Mouse (Mus musculus) neural tube, embryonic 12.5 days (tissue): ENCODE results near the gene Slc6a20b. TPM values are rescaled to one million over a fixed set of nuclear protein-coding genes. Genes with fewer than 3 reads are reported as not detected.
"Not testable (repeated sequence)": the region's sequence is repeated elsewhere in the genome, so short reads cannot be mapped to it uniquely, and the experiment has no call there.

Source experiments
- ATAC-seq: fragments of 200-750 bp; cut with Nextera tagmentation; 2 replicates; pipeline ENCODE4 v1.8.0; 2017; ENCODE audit warnings: low read depth, mild to moderate bottlenecking, moderate TSS enrichment, moderate library complexity; ENCODE audit not compliant: low FRiP score
- H3K27ac ChIP-seq: fragments of 300-500 bp; sonication (generic); 2 replicates; pipeline ENCODE4 v1.5.1; 2016
- H3K27me3 ChIP-seq: fragments of 300-500 bp; sonication (generic); replicated peaks from 2 replicates; pipeline ENCODE4 v1.6.1; 2016; ENCODE audit warnings: mild to moderate bottlenecking
- H3K36me3 ChIP-seq: fragments of 300-500 bp; sonication (generic); 2 replicates; pipeline ENCODE4 v1.6.1; 2016; ENCODE audit warnings: mild to moderate bottlenecking
- H3K4me1 ChIP-seq: fragments of 300-500 bp; sonication (generic); 2 replicates; pipeline ENCODE4 v1.6.1; 2016
- H3K4me2 ChIP-seq: fragments of 300-500 bp; sonication (generic); replicated peaks from 2 replicates; pipeline ENCODE4 v1.6.1; 2016; ENCODE audit warnings: mild to moderate bottlenecking
- H3K4me3 ChIP-seq: fragments of 300-500 bp; sonication (generic); 2 replicates; pipeline ENCODE4 v1.5.1; 2016
- H3K9ac ChIP-seq: fragments of 300-500 bp; sonication (generic); 2 replicates; pipeline ENCODE4 v1.6.1; 2016; ENCODE audit warnings: mild to moderate bottlenecking
- H3K9me3 ChIP-seq: fragments of 300-500 bp; sonication (generic); 2 replicates; pipeline ENCODE4 v1.6.1; 2016; ENCODE audit warnings: mild to moderate bottlenecking
- WGBS: fragments of 180-500 bp; shearing (Covaris S2); methylation state at CpG from one replicate; pipeline ENCODE4 v1.1.7; 2016; 5-methylcytosine and 5-hydroxymethylcytosine counted together
- polyA plus RNA-seq: library from polyadenylated mRNA; unstranded; fragments of >200 nt; fragmentation: Nextera tagmentation; extraction: Ambion mirVana; gene quantifications from 2 replicates; pipeline ENCODE4 v1.2.1, GENCODE M21; 2016

Slc6a20b gene
- polyA plus RNA-seq: 0.22 and 0.24 TPM in 2 replicates

DNA sequence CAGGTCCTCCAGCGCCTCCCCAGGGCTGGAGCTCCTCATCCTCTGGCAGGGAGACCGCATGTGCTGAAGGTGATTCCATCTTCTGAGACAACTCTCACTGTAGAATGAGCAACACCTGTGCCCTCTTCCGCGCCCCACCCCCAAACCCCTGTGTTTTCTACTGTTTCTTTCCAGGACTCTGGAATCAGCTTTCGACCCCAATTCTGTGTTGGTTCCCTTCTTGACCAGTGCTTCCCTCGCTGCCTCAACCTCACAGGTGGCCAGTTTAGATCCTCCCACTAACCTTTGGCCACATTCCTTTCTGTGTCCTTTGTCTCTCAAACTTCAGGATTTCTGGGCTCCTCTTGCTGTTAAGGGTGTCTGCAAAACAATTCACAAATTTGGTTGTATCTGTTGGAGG, at the start of gene Slc6a20b:
Gene Slc6a20b (minus strand): TSS at position 285 of the 400 bp plus-strand sequence.
- no peak within 1 kb of the TSS for H3K4me2 ChIP-seq
- no peak for ATAC-seq
- H3K4me1 ChIP-seq: no peaks in the 10 kb centered on the region
- H3K36me3 ChIP-seq: no peaks in the 10 kb centered on the region
- WGBS: 87% methylated on average over 6 of the region's 6 CpGs
- H3K27me3 ChIP-seq: no peaks in the 10 kb centered on the region
- H3K4me3 ChIP-seq: no peak within 1 kb of the TSS
- no peak within 1 kb of the TSS for H3K27ac ChIP-seq
- H3K9ac ChIP-seq: no peak within 1 kb of the TSS
- H3K9me3 ChIP-seq: no peaks in the 10 kb centered on the region

DNA sequence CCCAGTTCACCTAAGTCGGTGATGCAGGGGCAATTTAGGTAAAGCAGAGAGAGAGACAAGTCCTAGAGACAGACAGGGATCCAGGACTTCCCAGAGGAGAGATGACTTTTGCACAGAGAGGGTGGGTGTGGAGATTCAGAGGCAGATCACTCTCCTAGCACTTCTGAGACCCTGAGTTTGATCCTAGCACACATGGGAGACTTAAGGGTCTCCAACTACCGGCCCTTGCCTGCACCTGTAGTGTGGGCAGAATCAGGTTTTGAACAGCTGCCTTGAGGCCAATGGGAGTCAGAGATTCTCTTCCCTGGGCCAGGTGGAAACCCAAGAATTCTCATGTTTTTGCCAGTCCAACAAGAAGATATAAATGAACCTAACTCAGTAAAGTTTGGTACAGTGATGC, 46.8 kb upstream of the Slc6a20b start:
- H3K27ac ChIP-seq: no peak overlapping the region
- H3K4me2 ChIP-seq: peak overlapping the region; percentile 76
- no peak overlapping the region for H3K4me3 ChIP-seq
- peaks cover 51% of the 10 kb centered on the region for H3K27me3 ChIP-seq
- H3K4me1 ChIP-seq: peaks cover 11% of the 10 kb centered on the region
- 17% methylated on average over 2 of the region's 2 CpGs for WGBS
- no peak overlapping the region for H3K9ac ChIP-seq
- H3K9me3 ChIP-seq: no peaks in the 10 kb centered on the region
- no peaks in the 10 kb centered on the region for H3K36me3 ChIP-seq
- ATAC-seq: no peak

DNA sequence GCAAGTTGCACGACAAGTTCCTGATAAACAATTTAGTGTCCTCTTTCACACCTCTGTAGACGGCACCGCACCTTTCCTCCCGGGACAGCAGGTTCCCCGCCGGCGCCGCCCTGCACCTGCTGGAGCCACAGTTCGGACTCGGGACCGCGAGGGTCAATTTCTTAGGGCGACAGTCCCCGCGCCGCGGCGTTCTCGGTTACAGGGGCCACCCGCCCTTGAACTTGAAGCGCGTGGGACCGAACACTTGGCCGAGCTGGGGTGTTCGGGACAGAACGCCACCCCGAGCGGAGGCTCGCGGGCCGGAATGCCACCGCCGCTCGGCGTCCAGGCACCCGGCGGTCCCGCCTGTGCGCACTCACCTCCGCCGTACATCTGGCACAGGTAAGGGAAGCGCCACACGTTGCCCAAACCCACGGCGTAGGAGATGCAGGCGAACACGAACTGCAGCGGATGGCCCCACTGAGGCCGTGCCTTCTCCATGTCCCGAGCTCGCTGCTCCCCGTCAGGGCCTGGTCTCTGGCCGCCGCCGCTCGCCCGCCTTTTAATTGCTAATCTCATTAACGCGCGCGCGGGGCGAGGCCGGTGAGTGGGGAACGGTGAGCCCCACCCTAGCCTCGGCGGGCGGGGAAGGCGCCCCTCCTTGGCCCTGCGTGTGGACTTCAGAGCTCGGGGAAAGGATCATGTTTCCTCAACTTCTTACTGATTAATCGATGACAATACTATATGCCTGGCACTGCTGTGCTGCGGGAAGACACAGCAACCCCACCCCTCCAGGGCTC, 46.2 kb upstream of the Slc6a20b start, which contains the start of the genes Ccr9 and Slc6a20a:
Gene Ccr9 (plus strand): TSS at position 113 of the 779 bp plus-strand sequence.
Gene Slc6a20a (minus strand): TSS at position 559 of the 779 bp plus-strand sequence.
- Histone ChIP-seq H3K9ac (peak within 1 kb of the TSS; percentile 38; the same call in 1 of the 2 replicates), H3K27ac (no peak within 1 kb of the TSS), H3K27me3 (peaks cover 51% of the 10 kb centered on the region), H3K4me1 (peaks cover 11% of the 10 kb centered on the region), H3K36me3 (no peaks in the 10 kb centered on the region), H3K9me3 (no peaks in the 10 kb centered on the region), H3K4me3 (peak within 1 kb of the TSS; percentile 38), H3K4me2 (peak within 1 kb of the TSS; percentile 76)
- 1% methylated on average over 73 of the region's 73 CpGs for WGBS
- peak; percentile 44 for ATAC-seq

DNA sequence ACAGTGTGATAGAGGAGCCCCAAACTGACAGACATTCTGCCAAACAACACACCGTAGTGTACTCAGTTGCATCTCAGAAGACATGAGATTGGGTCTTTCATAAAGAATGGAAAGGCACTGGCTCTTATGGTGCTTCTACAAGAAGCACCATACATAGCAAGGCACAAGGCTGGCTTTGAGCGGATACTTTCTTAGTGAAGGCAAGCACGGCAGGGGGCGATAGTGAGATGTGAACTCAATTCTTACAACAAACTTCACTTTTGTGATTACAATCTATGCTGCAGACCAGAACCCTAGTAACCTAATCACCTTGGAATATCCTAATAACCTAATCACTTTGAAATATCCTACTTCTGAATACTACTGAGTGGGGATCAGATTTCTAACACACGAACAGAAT, 33.3 kb upstream of the Slc6a20b start:
- Histone ChIP-seq H3K27ac (no peak overlapping the region), H3K27me3 (no peaks in the 10 kb centered on the region), H3K4me1 (no peaks in the 10 kb centered on the region), H3K36me3 (no peaks in the 10 kb centered on the region), H3K9me3 (no peaks in the 10 kb centered on the region), H3K4me2 (no peak overlapping the region), H3K4me3 (no peak overlapping the region), H3K9ac (no peak overlapping the region)
- ATAC-seq: no peak
- 56% methylated on average over 5 of the region's 5 CpGs for WGBS

DNA sequence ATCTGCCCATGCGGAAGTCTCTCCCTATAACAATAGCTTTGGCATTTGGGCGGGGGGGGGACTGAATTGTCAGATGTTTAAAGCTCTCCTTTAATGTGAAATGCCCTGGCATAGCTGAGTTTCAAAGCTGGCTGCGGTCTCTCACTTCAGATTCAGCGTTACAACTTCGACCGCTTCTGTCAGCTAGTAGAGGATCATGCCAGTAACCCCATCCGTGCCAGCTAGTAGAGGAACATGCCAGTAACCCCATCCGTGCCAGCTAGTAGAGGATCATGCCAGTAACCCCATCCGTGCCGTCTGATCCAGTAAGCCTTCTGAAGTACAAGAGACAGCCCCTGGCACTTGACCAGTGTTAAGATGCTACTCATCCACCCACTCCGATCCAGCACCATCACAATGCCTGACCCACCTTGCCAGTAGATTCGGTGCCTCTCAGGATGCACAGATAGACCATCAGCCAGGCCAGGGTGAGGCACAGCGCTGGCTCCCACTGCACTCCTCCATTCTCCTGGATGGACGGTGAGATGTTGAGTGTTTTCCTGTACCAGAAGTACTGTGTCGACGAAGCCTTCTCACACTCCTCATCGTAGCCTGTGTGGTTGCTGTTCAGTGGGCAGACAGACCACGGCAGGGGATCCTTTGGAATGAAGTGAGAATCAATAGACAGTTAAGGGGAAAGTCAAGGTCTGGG, 27.8 kb upstream of the Slc6a20b start:
- H3K9me3 ChIP-seq, H3K27ac ChIP-seq, H3K27me3 ChIP-seq, H3K9ac ChIP-seq, ATAC-seq, H3K4me2 ChIP-seq, H3K4me3 ChIP-seq, H3K36me3 ChIP-seq, H3K4me1 ChIP-seq: not testable (repeated sequence)
- 87% methylated on average over 18 of the region's 18 CpGs for WGBS

DNA sequence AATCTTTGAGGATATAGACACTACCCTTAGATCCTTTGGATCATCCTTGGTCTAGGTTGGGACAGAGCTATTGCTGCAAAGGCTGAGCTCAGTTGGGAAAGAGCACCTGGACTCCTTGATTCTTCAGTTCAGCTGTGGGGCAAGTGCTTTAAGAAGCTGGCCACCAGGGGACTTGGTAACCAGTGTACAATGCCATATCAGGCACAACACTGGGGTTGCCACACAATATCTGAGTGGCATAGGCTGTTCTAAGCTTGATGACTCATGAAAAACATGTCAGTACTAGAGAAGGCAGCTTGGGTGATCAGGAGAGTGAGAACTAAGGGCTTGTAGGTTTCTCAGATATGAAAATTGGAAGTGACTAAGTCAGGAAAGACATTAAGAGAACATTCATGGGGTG, 26.6 kb upstream of the Slc6a20b start:
- Histone ChIP-seq H3K4me1 (no peaks in the 10 kb centered on the region), H3K9me3 (no peaks in the 10 kb centered on the region), H3K9ac (no peak overlapping the region), H3K27ac (no peak overlapping the region), H3K4me2 (no peak overlapping the region), H3K27me3 (no peaks in the 10 kb centered on the region), H3K36me3 (no peaks in the 10 kb centered on the region), H3K4me3 (no peak overlapping the region)
- ATAC-seq: no peak

DNA sequence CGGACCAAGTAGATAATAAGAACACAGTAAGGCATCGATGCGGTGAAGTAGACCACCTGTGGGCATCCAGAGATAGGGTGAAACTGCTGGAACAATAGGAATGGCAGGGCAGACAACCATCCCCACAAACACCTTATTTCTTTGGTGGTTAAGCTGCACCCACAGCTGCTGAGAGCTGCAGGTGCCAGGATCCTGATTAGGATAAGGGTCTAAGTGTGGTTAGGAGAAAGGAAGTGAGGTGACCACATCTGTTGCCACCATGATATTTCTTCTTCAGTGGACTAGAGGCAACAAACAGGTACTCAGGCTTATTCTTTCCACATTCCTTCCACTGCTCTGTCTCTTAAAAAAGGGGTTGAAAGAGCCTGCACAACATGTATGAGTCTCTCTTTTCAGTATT, 25.1 kb upstream of the Slc6a20b start:
- Histone ChIP-seq H3K9ac (no peak overlapping the region), H3K4me3 (no peak overlapping the region), H3K36me3 (no peaks in the 10 kb centered on the region), H3K4me1 (no peaks in the 10 kb centered on the region), H3K27me3 (no peaks in the 10 kb centered on the region), H3K9me3 (no peaks in the 10 kb centered on the region), H3K4me2 (no peak overlapping the region), H3K27ac (no peak overlapping the region)
- no peak for ATAC-seq
- 78% methylated on average over 3 of the region's 3 CpGs for WGBS

DNA sequence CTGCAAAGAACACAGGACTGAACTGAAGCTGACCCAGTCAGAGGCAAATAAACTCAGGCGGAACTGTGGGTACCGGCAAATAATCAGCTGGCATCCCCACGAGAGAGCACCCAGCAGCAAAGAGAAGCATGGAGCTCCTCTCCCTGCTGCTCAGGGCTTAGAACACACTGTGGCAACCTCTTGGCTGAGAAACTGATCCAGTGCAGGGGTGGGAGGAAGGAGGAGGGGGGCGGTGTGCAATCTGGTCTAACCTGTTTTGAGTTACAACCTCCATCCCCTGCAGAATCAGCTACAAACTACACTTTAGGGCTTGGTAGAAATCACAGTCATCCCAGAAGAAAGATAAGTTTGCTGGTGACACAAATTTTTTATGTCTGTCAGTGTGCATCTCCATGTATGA, 19.0 kb upstream of the Slc6a20b start:
- no peaks in the 10 kb centered on the region for H3K27me3 ChIP-seq
- no peak overlapping the region for H3K4me2 ChIP-seq
- no peak overlapping the region for H3K4me3 ChIP-seq
- no peaks in the 10 kb centered on the region for H3K36me3 ChIP-seq
- H3K9ac ChIP-seq: no peak overlapping the region
- no peaks in the 10 kb centered on the region for H3K9me3 ChIP-seq
- WGBS: 56% methylated on average over 4 of the region's 4 CpGs
- ATAC-seq: no peak
- no peaks in the 10 kb centered on the region for H3K4me1 ChIP-seq
- no peak overlapping the region for H3K27ac ChIP-seq

DNA sequence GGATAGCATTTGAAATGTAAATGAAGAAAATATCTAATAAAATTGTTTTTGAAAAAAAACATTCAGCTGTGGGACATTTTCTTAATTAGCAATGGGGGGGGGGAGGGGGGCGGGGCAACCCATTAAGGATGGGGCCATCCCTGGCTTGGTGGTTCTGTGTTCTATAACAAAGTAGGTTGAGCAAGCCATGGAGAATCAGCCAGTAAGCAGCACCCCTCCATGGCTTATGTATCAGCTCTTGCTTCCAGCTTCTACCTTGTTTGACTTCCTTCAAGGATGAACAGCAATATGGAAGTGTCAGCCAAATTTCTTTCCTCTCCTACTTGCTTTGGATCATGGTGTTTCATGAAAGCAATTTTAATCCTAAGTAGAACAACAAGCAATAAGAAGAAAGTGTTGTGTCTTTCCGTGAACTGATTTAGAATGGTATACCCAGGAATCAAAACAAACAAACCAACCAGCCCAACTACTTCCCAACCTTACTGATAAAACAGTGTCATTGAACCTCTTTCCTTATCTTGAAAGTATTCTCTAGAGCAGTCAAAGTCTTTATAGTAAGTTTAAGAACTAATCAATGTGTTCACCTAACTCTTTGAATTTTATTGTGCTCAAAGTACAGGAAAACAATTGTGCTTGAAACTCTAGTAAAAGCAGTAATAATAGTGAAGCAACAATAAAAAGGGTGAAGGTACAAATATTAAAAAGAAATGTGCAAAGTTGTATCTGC, 17.6 kb upstream of the Slc6a20b start:
- WGBS: 91% methylated on average over 2 of the region's 2 CpGs
- Histone ChIP-seq H3K9ac (no peak overlapping the region), H3K36me3 (no peaks in the 10 kb centered on the region), H3K9me3 (no peaks in the 10 kb centered on the region), H3K27ac (no peak overlapping the region), H3K4me1 (no peaks in the 10 kb centered on the region), H3K27me3 (no peaks in the 10 kb centered on the region), H3K4me3 (no peak overlapping the region), H3K4me2 (no peak overlapping the region)
- ATAC-seq: no peak

DNA sequence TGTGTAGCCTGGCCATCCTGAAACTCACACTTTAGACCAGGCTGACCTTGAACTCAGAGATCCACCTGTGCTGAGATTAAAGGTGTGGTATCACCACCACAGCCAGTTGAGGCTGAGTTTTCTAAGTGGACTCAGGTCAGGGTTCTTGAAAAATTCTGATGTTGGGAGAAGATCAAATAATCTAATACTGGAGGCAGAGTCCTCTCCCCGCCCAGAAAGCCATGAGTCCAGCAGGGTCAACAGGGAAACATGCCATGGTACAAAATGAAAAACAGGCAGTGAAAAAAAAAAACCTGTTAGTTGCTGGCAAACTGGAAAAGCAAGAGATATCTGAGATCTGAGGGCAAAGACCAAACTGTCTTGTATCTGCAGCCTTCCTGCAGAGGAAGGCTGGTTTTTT, 7.7 kb upstream of the Slc6a20b start:
- Histone ChIP-seq H3K9ac (no peak overlapping the region), H3K4me3 (no peak overlapping the region), H3K4me1 (no peaks in the 10 kb centered on the region), H3K4me2 (no peak overlapping the region), H3K36me3 (no peaks in the 10 kb centered on the region), H3K9me3 (no peaks in the 10 kb centered on the region), H3K27me3 (no peaks in the 10 kb centered on the region), H3K27ac (no peak overlapping the region)
- ATAC-seq: no peak
- 78% methylated on average over 1 of the region's 1 CpGs for WGBS

DNA sequence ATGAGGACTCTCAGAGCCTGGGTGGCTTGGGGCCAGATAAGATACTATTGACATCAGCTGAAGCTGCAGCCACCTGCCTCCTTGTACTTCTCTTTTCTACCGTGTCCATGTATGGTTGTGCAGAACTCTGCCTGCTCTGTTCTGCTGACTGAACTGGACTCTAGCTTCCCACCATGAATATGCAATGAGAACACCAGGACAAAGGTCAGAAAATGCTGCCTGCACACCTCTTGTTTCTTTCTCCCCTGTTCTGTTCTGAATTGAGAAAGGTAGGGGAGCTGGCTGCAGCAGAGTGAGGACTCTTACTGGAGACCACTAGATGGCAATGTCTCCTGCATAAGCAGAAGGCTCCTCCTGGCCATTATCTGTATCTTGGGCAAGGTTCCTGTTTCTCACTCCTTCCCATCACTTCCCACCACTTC, 6.3 kb upstream of the Slc6a20b start:
- Histone ChIP-seq H3K4me2 (no peak overlapping the region), H3K4me3 (no peak overlapping the region), H3K9ac (no peak overlapping the region), H3K27ac (no peak overlapping the region), H3K27me3 (no peaks in the 10 kb centered on the region), H3K9me3 (no peaks in the 10 kb centered on the region), H3K36me3 (no peaks in the 10 kb centered on the region), H3K4me1 (no peaks in the 10 kb centered on the region)
- ATAC-seq: no peak
- 86% methylated on average over 1 of the region's 1 CpGs for WGBS

DNA sequence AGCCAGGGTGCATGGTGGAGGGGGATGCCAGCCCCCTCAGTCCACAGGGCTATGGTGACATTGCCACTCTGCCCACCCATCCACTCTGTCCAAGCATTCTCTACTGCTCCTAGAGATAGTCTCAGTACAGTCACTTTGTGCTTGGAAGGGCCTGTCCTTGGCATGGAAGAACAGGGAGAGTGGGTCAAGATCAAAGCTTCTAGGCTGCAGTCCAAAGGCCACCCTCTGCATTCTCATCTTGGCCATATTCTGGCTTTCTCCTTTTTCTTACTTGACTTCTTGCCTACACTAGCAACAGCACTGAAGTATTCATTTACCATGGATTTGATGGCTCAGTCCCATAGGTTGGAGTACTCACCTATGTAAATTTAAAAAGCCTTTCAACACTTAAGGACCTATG, 5.9 kb upstream of the Slc6a20b start:
- Histone ChIP-seq H3K36me3 (no peaks in the 10 kb centered on the region), H3K4me2 (no peak overlapping the region), H3K27me3 (no peaks in the 10 kb centered on the region), H3K9ac (no peak overlapping the region), H3K4me3 (no peak overlapping the region), H3K9me3 (no peaks in the 10 kb centered on the region), H3K27ac (no peak overlapping the region), H3K4me1 (no peaks in the 10 kb centered on the region)
- ATAC-seq: no peak
